Mouse (Mus musculus) E14TG2a.4 (cell line): ENCODE results near the gene Spred2.

Source experiments
- H3K27me3 ChIP-seq: 2 replicates; pipeline ENCODE4 v1.6.1; 2014; ENCODE audit warnings: low read length, control low read depth; ENCODE audit not compliant: insufficient read depth
- H3K36me3 ChIP-seq: 2 replicates; pipeline ENCODE4 v1.6.1; 2014; ENCODE audit warnings: low read length, control low read depth; ENCODE audit not compliant: insufficient read depth
- H3K4me1 ChIP-seq: replicated peaks from 2 replicates; pipeline ENCODE4 v1.6.1; 2014; ENCODE audit warnings: low read depth, low read length, control low read depth
- H3K4me3 ChIP-seq: replicated peaks from 2 replicates; pipeline ENCODE4 v1.5.1; 2014; ENCODE audit warnings: mild to moderate bottlenecking, low read length
- H3K9me3 ChIP-seq: 2 replicates; pipeline ENCODE4 v1.6.1; 2014; ENCODE audit warnings: low read length, control low read depth
- CTCF ChIP-seq: conservative IDR thresholded peaks from 2 replicates; pipeline ENCODE4 v1.5.1; 2014; ENCODE audit warnings: low read length
- NANOG ChIP-seq: IDR thresholded peaks from 2 replicates; pipeline ENCODE4 v1.6.1; 2014; ENCODE audit warnings: borderline replicate concordance, low read length, mixed read lengths
- POU5F1 ChIP-seq: IDR thresholded peaks from 2 replicates; pipeline ENCODE4 v1.6.1; 2014; ENCODE audit warnings: low read length, borderline replicate concordance

Spred2 gene

DNA sequence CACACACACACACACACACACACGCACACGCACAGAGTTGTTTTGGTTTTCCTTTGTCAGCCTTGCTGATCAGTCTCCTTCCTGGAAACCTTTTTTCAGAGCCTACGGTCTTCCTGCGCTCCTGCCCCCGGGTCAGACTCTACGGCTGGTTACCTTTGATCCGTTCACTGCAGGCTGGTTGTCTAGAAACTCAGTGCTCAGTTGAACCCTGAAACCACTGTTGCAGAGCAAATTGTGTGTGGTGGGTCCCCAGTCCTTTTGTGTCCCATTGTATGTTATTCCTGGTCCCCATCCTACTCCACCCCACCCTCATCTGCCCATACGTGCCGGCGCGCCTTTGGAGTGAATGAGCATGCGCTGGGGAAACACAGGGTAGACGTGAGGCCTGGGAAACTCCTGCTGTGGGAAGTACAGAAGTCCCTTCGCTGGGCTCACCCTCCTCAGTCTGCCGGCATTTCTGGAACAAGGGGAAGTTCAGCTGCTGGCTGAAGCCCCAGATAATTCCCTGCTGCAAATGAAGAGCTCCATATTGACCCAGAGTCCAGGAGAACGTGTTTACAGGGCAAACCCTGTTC is 40.9 kb downstream of the Spred2 start:
- peaks cover 98% of the 10 kb centered on the region for H3K4me1 ChIP-seq
- peak overlapping the region; percentile 39 for H3K4me3 ChIP-seq
- H3K9me3 ChIP-seq, result no peaks in the 10 kb centered on the region
- H3K27me3 ChIP-seq, result no peaks in the 10 kb centered on the region
- TF ChIP-seq POU5F1 (no peak), CTCF (no peak), NANOG (no peak)
- peaks cover 85% of the 10 kb centered on the region for H3K36me3 ChIP-seq

DNA sequence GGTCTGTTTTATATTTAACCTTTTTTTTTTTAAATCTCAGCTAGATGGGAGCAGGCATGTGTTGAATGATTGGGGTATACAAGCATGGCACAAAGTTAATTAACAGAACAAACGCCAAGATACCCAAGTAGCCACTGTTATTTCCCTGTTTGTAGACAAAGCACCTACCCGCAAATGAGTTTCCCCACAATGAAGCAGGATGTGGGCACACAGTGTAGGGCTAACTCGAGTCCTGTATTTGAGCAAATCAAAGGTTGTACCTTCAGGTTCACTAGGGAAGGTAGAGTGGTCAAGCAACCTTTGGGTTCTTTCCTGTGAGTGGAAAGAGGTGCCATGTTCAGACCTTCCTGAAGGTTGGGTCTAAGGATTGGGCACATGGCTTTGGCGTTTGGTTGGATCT is 41.5 kb downstream of the Spred2 start:
- Histone ChIP-seq H3K27me3 (no peaks in the 10 kb centered on the region), H3K4me1 (peaks cover 98% of the 10 kb centered on the region), H3K4me3 (peak overlapping the region; percentile 39; the same call in 1 of the 2 replicates), H3K36me3 (peaks cover 85% of the 10 kb centered on the region), H3K9me3 (no peaks in the 10 kb centered on the region)
- TF ChIP-seq CTCF (no peak), NANOG (no peak), POU5F1 (no peak)

DNA sequence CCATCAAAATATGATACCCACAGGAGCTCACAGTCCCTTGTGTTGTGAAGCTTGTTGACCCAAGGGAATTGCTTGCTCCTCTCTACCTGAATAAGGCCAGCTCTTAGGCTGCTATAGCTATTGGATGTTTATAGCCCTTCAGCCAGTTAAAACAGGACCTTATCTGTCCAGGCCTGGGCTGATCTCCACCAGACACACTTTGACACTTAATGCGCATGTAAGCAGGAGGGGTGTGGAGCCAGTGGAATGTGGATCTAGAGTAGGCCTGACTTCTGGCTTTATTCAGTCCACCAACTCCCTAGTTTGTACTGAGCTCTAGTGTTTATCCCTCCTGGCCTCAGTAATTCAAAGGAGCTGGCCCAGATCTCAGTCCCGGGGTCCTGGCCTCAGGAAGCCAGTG is 42.1 kb downstream of the Spred2 start:
- H3K36me3 ChIP-seq, result peaks cover 82% of the 10 kb centered on the region
- TF ChIP-seq POU5F1, result no peak
- no peak for TF ChIP-seq NANOG
- no peak for TF ChIP-seq CTCF
- no peak overlapping the region for H3K4me3 ChIP-seq
- H3K9me3 ChIP-seq, result no peaks in the 10 kb centered on the region
- peaks cover 98% of the 10 kb centered on the region for H3K4me1 ChIP-seq
- H3K27me3 ChIP-seq, result no peaks in the 10 kb centered on the region

GRCm38 (mm10) chr11:19969584-19969983 is 45.4 kb downstream of the Spred2 start:
- Histone ChIP-seq H3K4me3 (no peak overlapping the region), H3K4me1 (peaks cover 95% of the 10 kb centered on the region), H3K27me3 (no peaks in the 10 kb centered on the region), H3K36me3 (peaks cover 81% of the 10 kb centered on the region), H3K9me3 (no peaks in the 10 kb centered on the region)
- TF ChIP-seq POU5F1 (no peak), CTCF (no peak), NANOG (no peak)

- H3K9me3 ChIP-seq, result no peaks in the 10 kb centered on the region
- H3K4me3 ChIP-seq, result no peak overlapping the region
- peaks cover 87% of the 10 kb centered on the region for H3K4me1 ChIP-seq
- TF ChIP-seq CTCF (no peak), NANOG (0 out of 2 replicates have a peak, but pooled peaks have one; percentile 39)
- peaks cover 76% of the 10 kb centered on the region for H3K36me3 ChIP-seq
- no peaks in the 10 kb centered on the region for H3K27me3 ChIP-seq
These were observed 48.0 kb downstream of the Spred2 start for GRCm38 (mm10) chr11:19971954-19972750.

DNA sequence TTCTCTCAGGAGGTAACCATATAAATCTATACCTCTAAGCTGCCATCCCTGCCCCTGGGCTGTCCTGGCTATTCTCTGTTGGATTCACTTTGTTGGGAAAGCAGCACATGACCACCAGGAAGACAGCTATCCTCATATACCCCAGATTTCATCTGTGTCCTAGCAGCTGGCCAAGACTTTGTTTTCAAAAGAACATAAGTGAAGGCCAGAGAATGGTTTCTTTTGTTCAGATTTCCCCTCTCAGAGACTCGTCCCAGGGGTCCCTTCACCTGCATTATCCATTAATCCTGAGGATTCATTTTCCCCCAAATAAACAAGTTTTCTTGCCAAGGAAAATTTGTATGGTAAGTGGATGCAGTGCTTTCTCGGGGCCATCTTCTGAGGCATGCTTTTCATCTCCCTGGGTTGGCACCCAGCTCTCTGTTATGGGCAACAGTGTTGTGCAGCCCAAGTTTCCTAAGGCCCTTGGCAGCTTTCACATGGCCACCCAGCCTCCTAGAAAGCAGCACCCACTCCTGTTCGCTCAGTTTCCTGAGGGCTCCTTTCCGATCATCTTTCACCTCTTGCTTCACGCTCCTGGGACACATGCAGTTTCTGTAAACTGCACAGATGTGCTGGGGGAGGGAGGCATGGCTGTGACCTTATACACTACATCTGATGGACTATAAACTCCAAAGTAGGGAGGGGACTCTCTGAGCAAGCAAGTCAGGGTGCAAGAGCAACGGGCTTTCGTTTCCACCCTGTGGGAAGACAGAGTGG is 49.0 kb downstream of the Spred2 start:
- Histone ChIP-seq H3K4me1 (peaks cover 89% of the 10 kb centered on the region), H3K27me3 (no peaks in the 10 kb centered on the region), H3K36me3 (peaks cover 78% of the 10 kb centered on the region), H3K9me3 (no peaks in the 10 kb centered on the region), H3K4me3 (no peak overlapping the region)
- no peak for TF ChIP-seq CTCF
- TF ChIP-seq NANOG, result no peak
- TF ChIP-seq POU5F1, result no peak

DNA sequence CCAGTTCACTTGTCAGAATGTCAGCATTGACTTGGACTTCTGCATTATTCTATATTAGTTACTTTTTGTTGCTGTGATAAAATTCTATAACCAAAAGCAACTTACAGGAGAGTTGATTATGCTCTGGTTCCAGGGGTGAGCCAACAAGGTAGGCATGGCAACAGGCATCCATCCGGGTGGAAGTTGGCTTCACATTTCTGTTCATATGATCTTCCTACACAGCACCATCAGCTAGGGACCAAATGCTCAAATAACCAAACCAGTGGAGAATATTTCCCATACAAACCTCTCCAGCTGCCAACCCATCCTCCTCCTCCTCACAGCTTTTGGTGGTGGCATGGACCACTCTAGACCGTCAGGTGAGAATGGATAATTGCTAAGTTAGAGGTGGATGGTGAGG is 51.9 kb downstream of the Spred2 start:
- no peaks in the 10 kb centered on the region for H3K27me3 ChIP-seq
- H3K4me3 ChIP-seq, result no peak overlapping the region
- no peaks in the 10 kb centered on the region for H3K9me3 ChIP-seq
- H3K36me3 ChIP-seq, result peaks cover 72% of the 10 kb centered on the region
- no peak for TF ChIP-seq CTCF
- TF ChIP-seq NANOG, result no peak
- no peak for TF ChIP-seq POU5F1
- H3K4me1 ChIP-seq, result peaks cover 87% of the 10 kb centered on the region

GRCm38 (mm10) chr11:19977687-19978086 is 53.5 kb downstream of the Spred2 start:
- Histone ChIP-seq H3K36me3 (peaks cover 72% of the 10 kb centered on the region), H3K4me3 (no peak overlapping the region), H3K27me3 (no peaks in the 10 kb centered on the region), H3K4me1 (peaks cover 85% of the 10 kb centered on the region), H3K9me3 (no peaks in the 10 kb centered on the region)
- no peak for TF ChIP-seq POU5F1
- no peak for TF ChIP-seq NANOG
- TF ChIP-seq CTCF, result no peak
